Mouse (Mus musculus) urinary bladder, adult 2 months (tissue): ENCODE results near the gene Lingo4. TPM values are rescaled to one million over a fixed set of nuclear protein-coding genes. Genes with fewer than 3 reads are reported as not detected.

Experiments
- DNase-seq: peaks from one replicate; pipeline ENCODE4 v3.0.0; 2022; ENCODE audit warnings: low spot score
- polyA plus RNA-seq: library from polyadenylated mRNA; depleted of rRNA; stranded (reverse); fragments of >200 nt; gene quantifications from 2 replicates; pipeline ENCODE4 v1.2.3, GENCODE M21; 2012; rRNA removed

Lingo4 gene
- 0.06 and 0.10 TPM in 2 replicates for polyA plus RNA-seq

- DNase-seq = no peak
Measured at GRCm38 (mm10) chr3:94398217-94398616, at the start of gene Lingo4. Gene Lingo4 (plus strand): TSS chr3:94398517.

- DNase-seq = no peak
Measured at GRCm38 (mm10) chr3:94360812-94361211, 37.5 kb upstream of the Lingo4 start.

- no peak for DNase-seq
Measured at GRCm38 (mm10) chr3:94362138-94362537, 36.2 kb upstream of the Lingo4 start, which contains the start of gene C2cd4d. Gene C2cd4d (plus strand): TSS chr3:94362438.

- DNase-seq = peak; percentile 48
Measured at GRCm38 (mm10) chr3:94363291-94364153, 34.8 kb upstream of the Lingo4 start.

- no peak for DNase-seq
Measured at GRCm38 (mm10) chr3:94364154-94364526, 34.2 kb upstream of the Lingo4 start.

GRCm38 (mm10) chr3:94366761-94367160 lies 31.6 kb upstream of the Lingo4 start:
- DNase-seq = peak; percentile 46

GRCm38 (mm10) chr3:94367511-94367910 lies 30.8 kb upstream of the Lingo4 start:
- no peak for DNase-seq

- no peak for DNase-seq
Measured at GRCm38 (mm10) chr3:94368631-94369030, 29.7 kb upstream of the Lingo4 start.

GRCm38 (mm10) chr3:94369709-94370108 lies 28.6 kb upstream of the Lingo4 start:
- DNase-seq = no peak

GRCm38 (mm10) chr3:94371637-94372036 lies 26.7 kb upstream of the Lingo4 start:
- DNase-seq = peak; percentile 63

- DNase-seq = no peak
Measured at GRCm38 (mm10) chr3:94372038-94372437, 26.3 kb upstream of the Lingo4 start.

GRCm38 (mm10) chr3:94372641-94373040 lies 25.7 kb upstream of the Lingo4 start, which contains the start of gene Rorc:
Gene Rorc (plus strand): TSS chr3:94372794.
- DNase-seq = peak; percentile 41

- no peak for DNase-seq
Measured at GRCm38 (mm10) chr3:94373090-94373489, 25.2 kb upstream of the Lingo4 start.

- no peak for DNase-seq
Measured at GRCm38 (mm10) chr3:94373597-94374011, 24.7 kb upstream of the Lingo4 start.

- no peak for DNase-seq
Measured at GRCm38 (mm10) chr3:94374636-94375035, 23.7 kb upstream of the Lingo4 start.

GRCm38 (mm10) chr3:94375146-94375545 lies 23.2 kb upstream of the Lingo4 start:
- no peak for DNase-seq

GRCm38 (mm10) chr3:94375861-94376260 lies 22.5 kb upstream of the Lingo4 start:
- no peak for DNase-seq

- no peak for DNase-seq
Measured at GRCm38 (mm10) chr3:94377028-94377923, 21.0 kb upstream of the Lingo4 start.

- no peak for DNase-seq
Measured at GRCm38 (mm10) chr3:94379831-94380510, 18.3 kb upstream of the Lingo4 start.

- no peak for DNase-seq
Measured at GRCm38 (mm10) chr3:94382308-94382707, 16.0 kb upstream of the Lingo4 start.

GRCm38 (mm10) chr3:94383476-94383875 lies 14.8 kb upstream of the Lingo4 start:
- no peak for DNase-seq

- DNase-seq = no peak
Measured at GRCm38 (mm10) chr3:94386671-94387070, 11.6 kb upstream of the Lingo4 start.
